Mouse (Mus musculus) heart, postnatal 25 days (tissue): ENCODE results near the gene Twsg1. TPM values are rescaled to one million over a fixed set of nuclear protein-coding genes. Genes with fewer than 3 reads are reported as not detected.
A peak's percentile ranks its signal among the peaks of the same experiment; 100 is the strongest.
"Not testable (repeated sequence)": the region's sequence is repeated elsewhere in the genome, so short reads cannot be mapped to it uniquely, and the experiment has no call there.

Source experiments
- DNase-seq: peaks from one replicate; pipeline ENCODE4 v3.0.0; 2022; ENCODE audit warnings: low spot score
- intact Hi-C: fragments of 180-260 bp; cut with DNase I; formaldehyde crosslinking; loops from one replicate; pipeline ENCODE4 v1.15.1; 2025
- total RNA-seq, 2 experiments: library from RNA; stranded (reverse); gene quantifications; 2 replicates each; pipeline ENCODE4 v1.2.3; 2021

Gene Twsg1
- total RNA-seq = 10 to 100 TPM; 72.8 to 76.8 TPM

GRCm38 (mm10) chr17:65950622-65951404 is at the start of gene Twsg1:
Gene Twsg1 (minus strand): TSS chr17:65951226.
- DNase-seq = peak; percentile 88
- intact Hi-C loops = loop anchor here (2.0 to 5.0 kb wide), 3 partner anchors 64 to 151 kb away; partner anchors contain the start of genes Ndufv2 and Ralbp1

- no peak for DNase-seq
- intact Hi-C loops = no loop called here
Observed at GRCm38 (mm10) chr17:65988151-65988820, 37.3 kb upstream of the Twsg1 start.

DNA sequence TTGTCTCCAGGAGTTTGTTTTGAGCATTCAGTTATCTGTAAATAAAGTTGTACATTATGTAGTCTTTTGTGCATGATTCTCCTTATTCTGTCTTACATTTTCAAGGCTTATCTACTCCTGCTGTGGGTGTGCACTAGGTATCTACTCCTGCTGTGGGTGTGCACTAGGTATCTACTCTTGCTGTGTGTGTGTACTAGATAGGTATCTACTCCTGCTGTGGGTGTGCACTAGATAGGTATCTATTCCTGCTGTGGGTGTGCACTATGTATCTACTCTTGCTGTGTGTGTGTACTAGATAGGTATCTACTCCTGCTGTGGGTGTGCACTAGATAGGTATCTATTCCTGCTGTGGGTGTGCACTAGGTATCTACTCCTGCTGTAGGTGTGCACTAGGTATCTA is 25.7 kb upstream of the Twsg1 start:
- DNase-seq, intact Hi-C loops: not testable (repeated sequence)

DNA sequence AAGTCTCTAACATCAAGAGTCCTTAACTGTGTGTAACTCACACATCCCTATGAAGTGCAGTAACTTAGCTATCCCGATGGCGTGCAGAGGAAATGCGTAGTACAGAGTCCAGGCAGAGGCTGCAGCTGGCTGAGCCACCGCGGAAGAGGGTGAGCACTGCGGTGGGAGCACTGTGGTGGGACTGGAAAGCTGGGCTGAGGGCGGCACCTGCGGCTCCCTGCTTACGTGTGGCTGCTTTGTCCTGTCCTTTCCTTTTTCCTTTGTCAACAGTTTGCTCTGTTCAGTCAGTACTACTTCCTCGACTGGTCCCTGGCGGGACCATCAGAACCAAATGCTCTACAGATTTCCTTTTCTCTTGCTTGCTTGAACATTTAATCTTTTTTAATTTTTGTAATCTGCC is 16.7 kb upstream of the Twsg1 start:
- DNase-seq = no peak

GRCm38 (mm10) chr17:65962263-65962662 is 11.2 kb upstream of the Twsg1 start:
- no peak for DNase-seq
- intact Hi-C loops = no loop called here

More for the DNA sequence above, 16.7 kb upstream of the Twsg1 start:
- intact Hi-C loops = no loop called here

DNA sequence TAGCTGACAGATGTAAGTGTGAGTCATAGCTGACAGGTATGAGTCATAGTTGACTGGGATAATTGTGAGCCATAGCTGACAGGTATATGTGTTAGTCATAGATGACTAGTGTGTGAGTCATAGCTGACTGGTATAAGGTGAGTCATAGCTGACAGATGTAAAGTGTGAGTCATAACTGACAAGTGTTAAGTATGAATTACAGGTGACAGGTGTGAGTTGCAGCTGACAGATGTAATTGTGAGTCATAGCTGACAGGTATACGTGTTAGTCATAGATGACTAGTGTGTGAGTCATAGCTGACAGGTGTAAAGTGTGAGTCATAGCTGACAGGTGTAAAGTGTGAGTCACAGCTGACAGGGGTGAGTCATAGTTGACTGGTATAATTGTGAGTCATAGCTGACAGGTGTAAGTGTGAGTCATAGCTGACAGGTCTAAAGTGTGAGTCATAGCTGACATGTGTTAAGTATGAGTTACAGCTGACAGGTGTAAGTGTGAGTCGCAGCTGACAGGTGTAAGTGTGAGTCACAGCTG is 10.6 kb upstream of the Twsg1 start:
- intact Hi-C loops = no loop called here
- DNase-seq = no peak

- DNase-seq = no peak
- intact Hi-C loops = no loop called here
Observed at GRCm38 (mm10) chr17:65959011-65959410, 8.0 kb upstream of the Twsg1 start.

DNA sequence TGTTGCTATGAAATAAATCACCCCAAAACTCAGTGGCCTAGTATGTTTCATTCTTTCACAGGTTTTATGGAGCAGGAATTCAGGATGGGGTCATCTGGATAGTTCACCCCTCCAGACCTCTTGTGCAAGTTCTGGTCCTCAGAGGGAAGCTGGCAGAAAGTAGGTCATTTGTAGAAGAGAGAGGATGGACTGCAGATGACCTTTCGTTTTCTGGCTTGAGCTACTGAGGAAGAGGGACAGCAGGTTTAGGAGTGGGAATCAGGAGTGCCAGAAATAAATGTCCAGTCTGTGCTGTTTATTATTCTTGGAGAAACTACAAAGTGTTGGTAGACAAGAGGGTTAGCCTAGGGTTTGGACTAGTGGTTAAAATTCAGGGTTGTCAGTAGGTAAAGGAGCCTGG is 7.3 kb upstream of the Twsg1 start:
- no peak for DNase-seq
- intact Hi-C loops = no loop called here

GRCm38 (mm10) chr17:65957782-65958325 is 6.8 kb upstream of the Twsg1 start:
- DNase-seq = no peak
- intact Hi-C loops = no loop called here

- peak; percentile 35 for DNase-seq
- intact Hi-C loops = no loop called here
Observed at GRCm38 (mm10) chr17:65956993-65957781, 6.2 kb upstream of the Twsg1 start.

DNA sequence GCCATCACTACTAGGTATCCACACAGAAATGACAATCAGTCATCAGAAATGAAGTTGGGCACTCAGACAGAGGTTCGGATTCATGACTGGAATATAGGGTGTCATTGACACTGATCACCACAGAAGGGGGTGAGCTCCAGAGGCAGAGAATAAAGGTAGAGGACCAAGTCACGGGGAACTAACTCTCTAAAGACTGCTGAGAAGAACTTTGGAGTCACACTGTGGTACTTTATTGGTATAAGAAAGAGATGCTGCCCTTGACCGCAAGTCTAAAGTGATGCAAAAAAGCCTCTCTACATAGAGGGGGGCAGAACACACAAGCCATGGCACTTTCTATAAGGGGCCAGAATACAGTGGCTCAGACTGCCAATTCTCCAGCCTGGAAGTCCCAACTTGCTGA is 5.1 kb upstream of the Twsg1 start:
- intact Hi-C loops = no loop called here

DNA sequence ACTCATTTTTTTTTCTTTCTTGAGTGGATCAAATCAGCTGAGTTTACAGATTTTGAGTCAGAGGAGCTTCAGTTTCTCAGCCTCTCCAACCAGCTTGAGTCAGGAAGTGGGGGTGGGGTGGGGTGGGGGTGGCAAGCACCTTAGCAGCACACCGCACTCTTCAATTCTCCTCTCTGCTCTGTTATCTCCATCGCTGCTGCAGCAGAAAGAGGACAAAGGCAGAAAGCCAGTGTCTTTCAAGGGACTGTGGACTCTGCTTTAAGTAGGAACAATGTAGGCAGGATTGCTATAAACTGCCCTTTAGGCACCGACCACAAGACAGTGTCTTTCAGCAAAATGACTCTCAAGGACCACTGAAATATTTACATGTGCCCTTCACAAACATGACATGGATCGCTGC is 2.9 kb upstream of the Twsg1 start:
- intact Hi-C loops = loop anchor here (5.0 kb wide), 2 partner anchors 67 to 148 kb away; partner anchors contain the start of genes Ndufv2 and Ralbp1
- no peak for DNase-seq

More for the DNA sequence above, 5.1 kb upstream of the Twsg1 start:
- DNase-seq = no peak

- intact Hi-C loops = loop anchor here (5.0 kb wide), 2 partner anchors 65 to 150 kb away; partner anchors contain the start of genes Ndufv2 and Ralbp1
- DNase-seq = no peak
Observed at GRCm38 (mm10) chr17:65952083-65952482, 1.1 kb upstream of the Twsg1 start.

DNA sequence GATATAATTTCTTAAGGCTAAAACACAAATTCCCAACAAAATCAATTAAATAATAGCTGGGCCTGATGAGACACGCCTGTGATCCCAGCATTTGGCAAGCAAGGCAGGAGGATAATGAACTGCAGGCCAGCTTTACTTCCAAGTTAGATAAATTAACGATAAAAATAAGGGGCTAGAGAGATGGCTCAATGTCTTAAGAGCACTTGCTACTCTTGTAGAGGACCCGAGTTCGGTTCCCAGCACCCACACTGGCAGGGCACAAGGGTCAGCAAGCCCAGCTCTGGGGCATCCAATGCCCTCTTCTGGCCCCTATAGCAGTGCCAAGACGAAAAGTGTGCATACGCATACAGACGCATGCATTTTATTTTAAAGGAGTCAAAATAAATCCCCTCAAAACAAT is 843 bp downstream of the Twsg1 start:
- intact Hi-C loops = loop anchor here (2.0 to 5.0 kb wide), 3 partner anchors 63 to 152 kb away; partner anchors contain the start of genes Ndufv2 and Ralbp1
- no peak for DNase-seq

DNA sequence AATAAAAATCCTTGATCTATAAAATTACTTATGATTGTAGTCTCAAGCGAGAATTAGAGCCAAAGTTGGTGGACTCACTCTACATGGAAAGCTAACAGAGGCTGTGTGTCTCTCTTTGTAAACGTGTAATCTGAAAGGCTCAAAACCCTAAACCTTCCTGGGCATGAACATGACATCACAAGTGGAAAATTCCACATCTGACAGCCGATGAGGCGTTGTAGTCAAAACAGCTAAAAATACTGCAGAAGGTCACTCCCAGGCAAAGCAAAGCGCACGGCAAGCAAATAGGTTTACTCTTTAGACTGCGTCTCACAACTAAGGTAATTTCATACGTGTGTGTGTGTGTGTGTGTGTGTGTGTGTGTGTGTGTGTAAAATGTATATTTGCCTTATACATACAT is 3.7 kb downstream of the Twsg1 start:
- intact Hi-C loops = no loop called here
- DNase-seq = no peak

- intact Hi-C loops = no loop called here
- DNase-seq = no peak
Observed at GRCm38 (mm10) chr17:65945420-65945819, 5.6 kb downstream of the Twsg1 start.

DNA sequence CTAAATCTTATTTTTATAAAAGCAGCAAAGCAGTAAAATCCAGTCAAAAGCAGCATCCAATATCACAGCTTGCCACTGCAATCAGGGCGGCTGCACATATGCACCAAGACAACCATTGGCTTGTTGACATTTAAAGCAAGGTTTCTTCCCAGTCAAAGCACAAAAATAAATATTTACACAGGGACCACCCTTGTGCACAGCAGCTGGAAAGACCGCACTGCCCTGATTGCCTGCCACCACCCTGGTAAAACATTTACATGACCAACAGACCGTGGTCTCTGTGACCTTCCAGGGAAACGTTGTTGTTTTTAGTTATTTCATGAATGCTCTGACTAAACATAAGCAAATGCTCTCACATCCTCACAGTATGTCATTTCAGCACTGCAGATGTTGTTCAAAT is 8.6 kb downstream of the Twsg1 start:
- DNase-seq = no peak
- intact Hi-C loops = no loop called here

- intact Hi-C loops = no loop called here
- DNase-seq = no peak
Observed at GRCm38 (mm10) chr17:65941275-65941674, 9.8 kb downstream of the Twsg1 start.

GRCm38 (mm10) chr17:65940221-65940620 is 10.8 kb downstream of the Twsg1 start:
- no peak for DNase-seq
- intact Hi-C loops = no loop called here
